Comparison of ENCODE assay signal across 8 mouse cellular contexts in genomic region chr5:99479263-99480077, GRCm38 (mm10).
DNase-seq lines count a peak whose midpoint lies in the region; ATAC-seq lines count a peak whose summit lies in the region.

No protein-coding gene starts in this region.

- H3K27ac ChIP-seq in forebrain, embryonic 10.5 days, result peak overlapping the region; percentile 84

- H3K36me3 ChIP-seq in forebrain, embryonic 10.5 days (replicated peaks), result no peaks in the 10 kb centered on the region

- H3K4me1 ChIP-seq in forebrain, embryonic 10.5 days, result peaks cover 42% of the 10 kb centered on the region

- 2% methylated on average over 20 of the region's 20 CpGs for WGBS in forebrain, embryonic 10.5 days

- H3K4me3 ChIP-seq in forebrain, embryonic 10.5 days, result peak overlapping the region; percentile 38

- ATAC-seq in cerebellum, adult (ENCODE audit: insufficient number of reproducible peaks, low FRiP score, low TSS enrichment), result peak; percentile 64; the same call in 1 of the 2 replicates

- peaks cover 86% of the 10 kb centered on the region for H3K27me3 ChIP-seq in forebrain, embryonic 10.5 days (ENCODE audit: poor library complexity, severe bottlenecking)

- peak; percentile 21 for DNase-seq in ZHBTc4 (ENCODE audit: low read depth, low spot score)
- DNase-seq in forebrain, embryonic 10.5 days (ENCODE audit: extremely low spot score, low spot score), result peak; percentile 91
- peak; percentile 50 for DNase-seq in heart, postnatal 4 days
- DNase-seq in layer of hippocampus, postnatal 25 days (ENCODE audit: extremely low spot score in 1 of 2, low spot score in 1 of 2), result peak; percentile 23 to 25
- peak; percentile 61 for DNase-seq in lung, postnatal 14 days
- DNase-seq in retina, postnatal 1 day, result peak; percentile 94
- no peak for DNase-seq in c-Kit-positive CD71-positive TER-119-positive erythroid progenitor cells, embryonic 14.5 days (ENCODE audit: low spot score)

- H3K9me3 ChIP-seq in forebrain, embryonic 10.5 days, result no peaks in the 10 kb centered on the region
